27 mouse cellular contexts compared by ENCODE assay signal in the genomic region with DNA sequence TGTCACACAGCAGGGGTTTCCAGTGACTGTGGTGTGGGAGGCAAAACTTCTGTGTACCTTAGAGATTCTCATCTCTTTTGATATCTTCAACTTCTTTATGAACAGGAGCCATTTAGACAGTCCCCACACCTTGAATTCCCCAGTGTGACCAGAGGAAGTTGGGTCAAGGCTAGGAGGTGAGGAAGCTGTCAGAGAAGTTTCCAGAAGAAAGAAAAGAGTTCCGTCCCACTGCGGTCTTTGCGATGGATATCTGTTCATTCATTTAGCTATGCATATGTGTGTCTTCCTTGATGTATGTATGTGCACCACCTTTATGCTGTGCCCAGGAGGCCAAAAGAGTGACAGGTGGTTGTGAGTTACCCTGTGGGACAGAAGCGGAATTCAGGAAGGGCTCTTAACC. TPM values are rescaled to one million over a fixed set of nuclear protein-coding genes. Genes with fewer than 3 reads are reported as not detected.
DNase-seq lines count a peak whose midpoint lies in the region; ATAC-seq and TF ChIP-seq lines count a peak whose summit lies in the region.
"Had no signal": no experiment of that assay in that cellular context is flagged by ENCODE, and none has a peak within 500 bp of the region (broad histone marks: within the 10 kb centered on the region; RNA-seq: fewer than 3 reads in every experiment).

No protein-coding gene starts in this region.

- DNase-seq in midbrain, embryonic 11.5 days (ENCODE audit: low spot score, missing footprints): peak; percentile 19
- DNase-seq in midbrain, embryonic 14.5 days: no peak
- DNase-seq in splenic B cell, adult 2 months (ENCODE audit: low read depth, low spot score): peak; percentile 40
- DNase-seq in thymus, adult 2 months: no peak
- DNase-seq: adrenal gland, adult 8-10 months; adrenal gland, postnatal 36 days; cerebellum, adult 18-20 months; cerebellum, adult 9-10 months; cerebellum, postnatal 14 days; forebrain, postnatal 0 days; gastrocnemius, adult 2 months; gastrocnemius, postnatal 14 days; heart, adult 18-20 months; heart, postnatal 10 days; heart, postnatal 36 days had no signal

- H3K9me3 ChIP-seq in midbrain, embryonic 11.5 days (ENCODE audit: control insufficient read depth, low read length): no peaks in the 10 kb centered on the region
- no peaks in the 10 kb centered on the region for H3K9me3 ChIP-seq in midbrain, embryonic 14.5 days (ENCODE audit: control insufficient read depth, low read length)
- H3K9me3 ChIP-seq in liver, embryonic 12.5 days (replicated peaks): no peaks in the 10 kb centered on the region
- H3K9me3 ChIP-seq: embryonic facial prominence, embryonic 12.5 days; embryonic facial prominence, embryonic 15.5 days; G1E; heart, embryonic 12.5 days; heart, embryonic 15.5 days; hindbrain, embryonic 10.5 days; hindbrain, embryonic 13.5 days had no signal

- no peaks in the 10 kb centered on the region for H3K4me1 ChIP-seq in midbrain, embryonic 11.5 days (ENCODE audit: control insufficient read depth, insufficient read depth, low read length)
- no peaks in the 10 kb centered on the region for H3K4me1 ChIP-seq in midbrain, embryonic 14.5 days (ENCODE audit: control insufficient read depth, insufficient read depth, low read length)
- no peaks in the 10 kb centered on the region for H3K4me1 ChIP-seq in thymus, adult 2 months (replicated peaks; ENCODE audit: control insufficient read depth, insufficient read depth, low read length)
- no peaks in the 10 kb centered on the region for H3K4me1 ChIP-seq in liver, embryonic 12.5 days
- H3K4me1 ChIP-seq: embryonic facial prominence, embryonic 12.5 days; embryonic facial prominence, embryonic 15.5 days; hindbrain, embryonic 13.5 days had no signal

- no peak overlapping the region for H3K4me2 ChIP-seq in midbrain, embryonic 11.5 days
- H3K4me2 ChIP-seq in midbrain, embryonic 14.5 days (ENCODE audit: low read length): no peak overlapping the region
- H3K4me2 ChIP-seq in liver, embryonic 12.5 days: no peak overlapping the region
- H3K4me2 ChIP-seq: embryonic facial prominence, embryonic 12.5 days; embryonic facial prominence, embryonic 15.5 days; heart, embryonic 12.5 days; heart, embryonic 15.5 days; hindbrain, embryonic 13.5 days had no signal

- no peak overlapping the region for H3K4me3 ChIP-seq in midbrain, embryonic 11.5 days (ENCODE audit: low read depth, low read length)
- H3K4me3 ChIP-seq in midbrain, embryonic 14.5 days (replicated peaks; ENCODE audit: low read depth, low read length): no peak overlapping the region
- no peak overlapping the region for H3K4me3 ChIP-seq in thymus, adult 2 months (ENCODE audit: control insufficient read depth, insufficient read depth, low read length)
- no peak overlapping the region for H3K4me3 ChIP-seq in liver, embryonic 12.5 days
- H3K4me3 ChIP-seq: embryonic facial prominence, embryonic 12.5 days; embryonic facial prominence, embryonic 15.5 days; gastrocnemius, adult 2 months; heart, embryonic 12.5 days; heart, embryonic 15.5 days; hindbrain, embryonic 10.5 days; hindbrain, embryonic 13.5 days had no signal

- no peak overlapping the region for H3K9ac ChIP-seq in midbrain, embryonic 11.5 days (ENCODE audit: low read length)
- H3K9ac ChIP-seq in midbrain, embryonic 14.5 days (replicated peaks; ENCODE audit: low read length): no peak overlapping the region
- no peak overlapping the region for H3K9ac ChIP-seq in liver, embryonic 12.5 days
- H3K9ac ChIP-seq: embryonic facial prominence, embryonic 12.5 days; embryonic facial prominence, embryonic 15.5 days; forebrain, postnatal 0 days; heart, embryonic 12.5 days; heart, embryonic 15.5 days; hindbrain, embryonic 13.5 days had no signal

- ATAC-seq in midbrain, embryonic 11.5 days (ENCODE audit: low FRiP score): no peak
- ATAC-seq in midbrain, embryonic 14.5 days (ENCODE audit: low FRiP score, low TSS enrichment): no peak
- peak; percentile 43 for ATAC-seq in activated CD4-positive, CD25-positive, alpha-beta regulatory T cell, adult 4 months
- no peak for ATAC-seq in liver, embryonic 12.5 days
- ATAC-seq: forebrain, embryonic 14.5 days; forebrain, postnatal 0 days; hindbrain, embryonic 16.5 days; intestine, postnatal 0 days had no signal

- no peak for TF ChIP-seq CTCF in thymus, adult 2 months (IDR thresholded peaks at IDR 0.05; ENCODE audit: borderline replicate concordance, control insufficient read depth, extremely low read depth, insufficient read depth, low read length, poor library complexity)

- no peaks in the 10 kb centered on the region for H3K36me3 ChIP-seq in midbrain, embryonic 11.5 days (ENCODE audit: control insufficient read depth, insufficient read depth, low read length)
- H3K36me3 ChIP-seq in midbrain, embryonic 14.5 days (ENCODE audit: control insufficient read depth, insufficient read depth, low read length): no peaks in the 10 kb centered on the region
- no peaks in the 10 kb centered on the region for H3K36me3 ChIP-seq in splenic B cell, adult 2 months (ENCODE audit: control insufficient read depth, insufficient read depth, low read length, poor library complexity, severe bottlenecking)
- H3K36me3 ChIP-seq in thymus, adult 2 months (ENCODE audit: control insufficient read depth, insufficient read depth, low read length): no peaks in the 10 kb centered on the region
- H3K36me3 ChIP-seq in liver, embryonic 12.5 days: no peaks in the 10 kb centered on the region
- H3K36me3 ChIP-seq: embryonic facial prominence, embryonic 12.5 days; embryonic facial prominence, embryonic 15.5 days; G1E; heart, embryonic 12.5 days; heart, embryonic 15.5 days; hindbrain, embryonic 10.5 days; hindbrain, embryonic 13.5 days had no signal

- TF ChIP-seq POLR2A in thymus, adult 2 months (IDR thresholded peaks at IDR 0.05; ENCODE audit: control insufficient read depth, extremely low read depth, insufficient read depth, low read length, poor library complexity): no peak

- WGBS in midbrain, embryonic 11.5 days: 93% methylated on average over 4 of the region's 4 CpGs
- WGBS in midbrain, embryonic 14.5 days: 95% methylated on average over 4 of the region's 4 CpGs
- over 99% methylated on average over 4 of the region's 4 CpGs for WGBS in thymus, adult 2 months
- 86% methylated on average over 4 of the region's 4 CpGs for WGBS in liver, embryonic 12.5 days (ENCODE audit: insufficient replicate concordance)

- no peak overlapping the region for H3K27ac ChIP-seq in midbrain, embryonic 11.5 days (ENCODE audit: low read depth, low read length)
- H3K27ac ChIP-seq in midbrain, embryonic 14.5 days (replicated peaks; ENCODE audit: low read depth, low read length): no peak overlapping the region
- H3K27ac ChIP-seq in thymus, adult 2 months (ENCODE audit: control insufficient read depth, insufficient read depth, low read length): no peak overlapping the region
- H3K27ac ChIP-seq in liver, embryonic 12.5 days: no peak overlapping the region
- H3K27ac ChIP-seq: embryonic facial prominence, embryonic 12.5 days; embryonic facial prominence, embryonic 15.5 days; gastrocnemius, adult 2 months; heart, embryonic 15.5 days; hindbrain, embryonic 10.5 days; hindbrain, embryonic 13.5 days had no signal

- H3K27me3 ChIP-seq in midbrain, embryonic 11.5 days (ENCODE audit: control insufficient read depth, insufficient read depth, low read length): no peaks in the 10 kb centered on the region
- H3K27me3 ChIP-seq in midbrain, embryonic 14.5 days (ENCODE audit: control insufficient read depth, insufficient read depth, low read length): no peaks in the 10 kb centered on the region
- H3K27me3 ChIP-seq in splenic B cell, adult 2 months (ENCODE audit: control insufficient read depth, insufficient read depth, low read length, poor library complexity, severe bottlenecking): no peaks in the 10 kb centered on the region
- H3K27me3 ChIP-seq in thymus, adult 2 months (ENCODE audit: control insufficient read depth, insufficient read depth, low read length): no peaks in the 10 kb centered on the region
- H3K27me3 ChIP-seq in liver, embryonic 12.5 days (replicated peaks): no peaks in the 10 kb centered on the region
- H3K27me3 ChIP-seq: embryonic facial prominence, embryonic 12.5 days; embryonic facial prominence, embryonic 15.5 days; heart, embryonic 12.5 days; heart, embryonic 15.5 days; hindbrain, embryonic 13.5 days had no signal

RNA-seq across cellular contexts. Expression of a gene that starts 46.0 kb away (rescaled TPM):
- polyA plus RNA-seq in midbrain, embryonic 11.5 days (2014; fragmentation: Nextera tagmentation; extraction: Ambion mirVana): 425 and 498 TPM in 2 replicates
- polyA plus RNA-seq in midbrain, embryonic 14.5 days (2014; fragmentation: Nextera tagmentation; extraction: Ambion mirVana): 610 and 743 TPM in 2 replicates
- polyA plus RNA-seq in activated CD4-positive, CD25-positive, alpha-beta regulatory T cell, adult 4 months (2017; shearing (Covaris generic)): 10 to 100 TPM; 81.8 to 88.3 TPM
- polyA plus RNA-seq in thymus, adult 2 months (2012; rRNA removed): 87.5 and 102 TPM in 2 replicates
- 56.4 and 61.6 TPM in 2 replicates for polyA plus RNA-seq in liver, embryonic 12.5 days (2016; fragmentation: Nextera tagmentation; extraction: Ambion mirVana)

Comparison
In these comparisons a context has a peak if more than half of its experiments do, and no peak if none do; other contexts are left out.
1. DNase-seq: peak in midbrain, embryonic 11.5 days (single experiment) and splenic B cell, adult 2 months (single experiment); none in midbrain, embryonic 14.5 days (single experiment) and thymus, adult 2 months (single experiment).